Mouse (Mus musculus) CH12.LX (cell line): ENCODE measurements around the gene Zswim8. TPM values are rescaled to one million over a fixed set of nuclear protein-coding genes. Genes with fewer than 3 reads are reported as not detected.
A peak's percentile ranks its signal among the peaks of the same experiment; 100 is the strongest.

Experiments
- DNase-seq: peaks from one replicate; pipeline ENCODE4 v3.0.0-alpha.2; 2013; ENCODE audit errors: extremely low read depth
- H3K27ac ChIP-seq: 2 replicates; pipeline ENCODE4 v1.5.1; 2012; ENCODE audit warnings: low read depth, mild to moderate bottlenecking, control low read depth, moderate library complexity; ENCODE audit not compliant: insufficient read depth
- H3K27me3 ChIP-seq: replicated peaks from 2 replicates; pipeline ENCODE3; 2012; ENCODE audit warnings: inconsistent platforms
- H3K36me3 ChIP-seq, 2 experiments: replicated peaks in 1 of 2; 2 replicates each; pipeline versions ENCODE3 to v1.6.1; 2012; ENCODE audit warnings: inconsistent platforms in 1 of 2, low read length in 1 of 2, mild to moderate bottlenecking in 1 of 2, mixed read lengths in 1 of 2, moderate library complexity in 1 of 2; ENCODE audit not compliant: control insufficient read depth in 1 of 2, insufficient read depth in 1 of 2
- H3K4me1 ChIP-seq, 2 experiments: 2 replicates each; pipeline ENCODE4 v1.6.1; 2012; ENCODE audit warnings: inconsistent platforms in 1 of 2, moderate library complexity in 1 of 2; ENCODE audit not compliant: insufficient read depth in 2 of 2, control insufficient read depth in 1 of 2
- H3K4me2 ChIP-seq: 2 replicates; pipeline ENCODE4 v1.6.1; 2012; ENCODE audit warnings: low read depth, mild to moderate bottlenecking, control low read depth; ENCODE audit not compliant: poor library complexity, insufficient read depth, severe bottlenecking
- H3K4me3 ChIP-seq, 3 experiments: fragments of 150-350 bp in 1 of 3; sonication (generic) in 1 of 3; replicated peaks in 1 of 3; 2 replicates each; pipeline versions ENCODE3 to v1.5.1; 2011 to 2012; ENCODE audit warnings: low read depth in 2 of 3, low read length in 2 of 3, mild to moderate bottlenecking in 2 of 3, moderate library complexity in 2 of 3, control low read depth in 1 of 3, improper control_type of control experiment in 1 of 3, inconsistent platforms in 1 of 3, mixed read lengths in 1 of 3; ENCODE audit not compliant: poor library complexity in 1 of 3
- H3K79me2 ChIP-seq: replicated peaks from 2 replicates; pipeline ENCODE4 v1.6.1; 2012; ENCODE audit warnings: mild to moderate bottlenecking, moderate library complexity; ENCODE audit not compliant: control insufficient read depth, poor library complexity, insufficient read depth, severe bottlenecking; ENCODE audit errors: extremely low read depth
- H3K9ac ChIP-seq: 2 replicates; pipeline ENCODE4 v1.6.1; 2012; ENCODE audit warnings: low read depth, mild to moderate bottlenecking, control low read depth, moderate library complexity; ENCODE audit not compliant: insufficient read depth
- H3K9me3 ChIP-seq: replicated peaks from 2 replicates; pipeline ENCODE3; 2012; ENCODE audit warnings: low read length, inconsistent platforms, mixed read lengths
- BHLHE40 ChIP-seq: IDR thresholded peaks from 2 replicates; pipeline ENCODE4 v1.6.1; 2011; ENCODE audit warnings: mild to moderate bottlenecking, low read depth, low read length, improper control_type of control experiment
- CHD1 ChIP-seq: IDR thresholded peaks from 2 replicates; pipeline ENCODE4 v1.6.1; 2012; ENCODE audit warnings: low read depth, low read length, improper control_type of control experiment, inconsistent platforms
- CHD2 ChIP-seq: IDR thresholded peaks from 2 replicates; pipeline ENCODE4 v1.6.1; 2011; ENCODE audit warnings: low read length, improper control_type of control experiment
- CTCF ChIP-seq, 2 experiments: IDR thresholded peaks in 1 of 2; conservative IDR thresholded peaks in 1 of 2; 2 replicates each; pipeline ENCODE4 v1.5.1; 2011 to 2012; ENCODE audit warnings: low read depth in 2 of 2, low read length in 2 of 2, improper control_type of control experiment in 1 of 2, inconsistent platforms in 1 of 2, mild to moderate bottlenecking in 1 of 2, moderate library complexity in 1 of 2
- ELF1 ChIP-seq: IDR thresholded peaks from 2 replicates; pipeline ENCODE4 v1.6.1; 2014; ENCODE audit warnings: low read depth, mild to moderate bottlenecking, inconsistent platforms, low read length, improper control_type of control experiment
- IRF4 ChIP-seq: IDR thresholded peaks from 2 replicates; pipeline ENCODE4 v1.6.1; 2014; ENCODE audit warnings: low read depth, mild to moderate bottlenecking, inconsistent platforms, low read length, improper control_type of control experiment
- JUND ChIP-seq: conservative IDR thresholded peaks from 2 replicates; pipeline ENCODE4 v1.6.1; 2011; ENCODE audit warnings: low read depth, low read length, improper control_type of control experiment
- MAFK ChIP-seq: IDR thresholded peaks from 2 replicates; pipeline ENCODE4 v1.6.1; 2011; ENCODE audit warnings: low read length, improper control_type of control experiment; ENCODE audit not compliant: insufficient replicate concordance
- MAX ChIP-seq: IDR thresholded peaks from 2 replicates; pipeline ENCODE4 v1.6.1; 2011; ENCODE audit warnings: low read length, improper control_type of control experiment
- MAZ ChIP-seq: IDR thresholded peaks from 2 replicates; pipeline ENCODE4 v1.6.1; 2012; ENCODE audit warnings: low read depth, mild to moderate bottlenecking, inconsistent platforms, low read length, improper control_type of control experiment, moderate library complexity
- MXI1 ChIP-seq: IDR thresholded peaks from 2 replicates; pipeline ENCODE4 v1.6.1; 2011; ENCODE audit warnings: mild to moderate bottlenecking, low read depth, low read length, improper control_type of control experiment
- NRF1 ChIP-seq: IDR thresholded peaks from 2 replicates; pipeline ENCODE4 v1.6.1; 2014; ENCODE audit warnings: low read depth, mild to moderate bottlenecking, inconsistent platforms, low read length, improper control_type of control experiment, moderate library complexity
- POLR2A ChIP-seq: IDR thresholded peaks from 2 replicates; pipeline ENCODE4 v1.6.1; 2011; ENCODE audit warnings: low read depth, mild to moderate bottlenecking, improper control_type of control experiment, low read length
- RAD21 ChIP-seq: IDR thresholded peaks from 2 replicates; pipeline ENCODE4 v1.6.1; 2011; ENCODE audit warnings: low read depth, mild to moderate bottlenecking, low read length, improper control_type of control experiment, moderate library complexity
- SMC3 ChIP-seq: IDR thresholded peaks from 2 replicates; pipeline ENCODE4 v1.6.1; 2011; ENCODE audit warnings: low read depth, low read length, improper control_type of control experiment
- TBP ChIP-seq: conservative IDR thresholded peaks from 2 replicates; pipeline ENCODE4 v1.6.1; 2011; ENCODE audit warnings: low read depth, low read length, improper control_type of control experiment
- UBTF ChIP-seq: IDR thresholded peaks from 2 replicates; pipeline ENCODE4 v1.6.1; 2012; ENCODE audit warnings: low read depth, mild to moderate bottlenecking, inconsistent platforms, low read length, improper control_type of control experiment, moderate library complexity
- USF1 ChIP-seq: IDR thresholded peaks from 2 replicates; pipeline ENCODE4 v1.6.1; 2014; ENCODE audit warnings: low read depth, mild to moderate bottlenecking, inconsistent platforms, low read length, improper control_type of control experiment
- USF2 ChIP-seq: conservative IDR thresholded peaks from 2 replicates; pipeline ENCODE4 v1.6.1; 2011; ENCODE audit warnings: low read depth, low read length, improper control_type of control experiment
- ZC3H11A ChIP-seq: IDR thresholded peaks from 2 replicates; pipeline ENCODE4 v1.6.1; 2012; ENCODE audit warnings: low read depth, mild to moderate bottlenecking, inconsistent platforms, low read length, improper control_type of control experiment
- ZKSCAN1 ChIP-seq: IDR thresholded peaks from 2 replicates; pipeline ENCODE4 v1.6.1; 2012; ENCODE audit warnings: low read depth, inconsistent platforms, low read length, improper control_type of control experiment, borderline replicate concordance
- ZMIZ1 ChIP-seq: IDR thresholded peaks from 2 replicates; pipeline ENCODE4 v1.6.1; 2012; ENCODE audit warnings: low read depth, mild to moderate bottlenecking, inconsistent platforms, low read length, improper control_type of control experiment
- dilution Hi-C: fragments of 300-500 bp; cut with MboI; formaldehyde crosslinking; loops from 2 replicates; pipeline ENCODE4 v1.14.3; 2020; ENCODE audit warnings: low sequenced_read_pairs; ENCODE audit not compliant: extremely low pct_unique_long_range_greater_than_20kb, extremely low pct_ligation_motif_present
- in situ Hi-C: fragments of 300-500 bp; cut with MboI; formaldehyde crosslinking; loops from 3 replicates; pipeline ENCODE4 v1.14.3; 2019; ENCODE audit warnings: low sequenced_read_pairs, low pct_ligation_motif_present, low pct_unique_long_range_greater_than_20kb, mixed read lengths
- polyA plus RNA-seq: library from polyadenylated mRNA; unstranded; fragments of >175 nt; gene quantifications from 2 replicates; pipeline ENCODE4 v1.2.1, GENCODE M21; 2012; ENCODE audit warnings: low read depth; ENCODE audit not compliant: insufficient read length
- total RNA-seq, 2 experiments: library from RNA; depleted of rRNA; stranded (reverse); fragments of 300-350 nt in 1 of 2; fragments of >200 nt in 1 of 2; gene quantifications; 2 replicates each; pipeline ENCODE4 v1.2.3; 2012 to 2014

Zswim8 gene
- total and polyA plus RNA-seq, 3 experiments = 9.5 to 39.6 (median 22.6) TPM

GRCm38 (mm10) chr14:20735892-20736390 is 28.6 kb downstream of the Zswim8 start:
- DNase-seq = no peak
- peaks cover 34 to 69% of the 10 kb centered on the region in 2 experiments for H3K36me3 ChIP-seq
- H3K4me2 ChIP-seq = no peak overlapping the region
- no peak overlapping the region for H3K9ac ChIP-seq
- no peak for TF ChIP-seq MAZ
- no peak for TF ChIP-seq MAFK
- TF ChIP-seq USF2 = no peak
- no peak for TF ChIP-seq ELF1
- no peak for TF ChIP-seq CHD1
- TF ChIP-seq ZKSCAN1 = no peak
- TF ChIP-seq UBTF = no peak
- no peak for TF ChIP-seq JUND
- TF ChIP-seq MXI1 = no peak
- no peak for TF ChIP-seq BHLHE40
- no peak for TF ChIP-seq POLR2A
- TF ChIP-seq CHD2 = no peak
- TF ChIP-seq NRF1 = no peak
- TF ChIP-seq SMC3 = no peak
- no peak for TF ChIP-seq ZMIZ1
- TF ChIP-seq USF1 = no peak
- no peak for TF ChIP-seq ZC3H11A
- no peak for TF ChIP-seq TBP
- no peaks in the 10 kb centered on the region; the same call in 1 of the 2 replicates for H3K79me2 ChIP-seq
- no peak overlapping the region for H3K27ac ChIP-seq
- dilution Hi-C loops (no loop called here), in situ Hi-C loops (no loop called here)
- H3K4me3 ChIP-seq = no peak overlapping the region
- no peaks in the 10 kb centered on the region for H3K9me3 ChIP-seq
- peaks cover 0 to 20% of the 10 kb centered on the region in 2 experiments; a peak in 2 of 4 replicates for H3K4me1 ChIP-seq
- no peaks in the 10 kb centered on the region for H3K27me3 ChIP-seq

- Histone ChIP-seq H3K79me2 (no peaks in the 10 kb centered on the region; the same call in 1 of the 2 replicates), H3K4me1 (peaks cover 0 to 20% of the 10 kb centered on the region in 2 experiments; a peak in 2 of 4 replicates), H3K4me3 (no peak overlapping the region), H3K27ac (no peak overlapping the region), H3K27me3 (no peaks in the 10 kb centered on the region), H3K9ac (no peak overlapping the region), H3K9me3 (no peaks in the 10 kb centered on the region), H3K4me2 (no peak overlapping the region), H3K36me3 (peaks cover 39 to 74% of the 10 kb centered on the region in 2 experiments)
- DNase-seq = peak; percentile 56
- 0 out of 2 replicates have a peak, but pooled peaks have one; percentile 26 for TF ChIP-seq MAX
- no peak for TF ChIP-seq IRF4
- TF ChIP-seq RAD21 = peak; percentile 27
- peak; percentile 35 to 64; a peak in 2 of 4 replicates for TF ChIP-seq CTCF (conservative IDR thresholded peaks at IDR 0.05 in 1 of 2, IDR thresholded peaks at IDR 0.05 in 1 of 2; ENCODE audit: low read depth in 2 of 2, low read length in 2 of 2)
- TF ChIP-seq SMC3 = peak; percentile 44
- dilution Hi-C loops = no loop called here
- in situ Hi-C loops = no loop called here
Measured at GRCm38 (mm10) chr14:20737306-20737705, 30.0 kb downstream of the Zswim8 start.
